Mouse (Mus musculus) embryo, embryonic 9.5 days (tissue): ENCODE data around the gene Sf3b4.

Source experiments
- DNase-seq: peaks from one replicate; pipeline ENCODE4 v3.0.0-alpha.2; 2017; ENCODE audit errors: extremely low spot score

Gene Sf3b4

DNA sequence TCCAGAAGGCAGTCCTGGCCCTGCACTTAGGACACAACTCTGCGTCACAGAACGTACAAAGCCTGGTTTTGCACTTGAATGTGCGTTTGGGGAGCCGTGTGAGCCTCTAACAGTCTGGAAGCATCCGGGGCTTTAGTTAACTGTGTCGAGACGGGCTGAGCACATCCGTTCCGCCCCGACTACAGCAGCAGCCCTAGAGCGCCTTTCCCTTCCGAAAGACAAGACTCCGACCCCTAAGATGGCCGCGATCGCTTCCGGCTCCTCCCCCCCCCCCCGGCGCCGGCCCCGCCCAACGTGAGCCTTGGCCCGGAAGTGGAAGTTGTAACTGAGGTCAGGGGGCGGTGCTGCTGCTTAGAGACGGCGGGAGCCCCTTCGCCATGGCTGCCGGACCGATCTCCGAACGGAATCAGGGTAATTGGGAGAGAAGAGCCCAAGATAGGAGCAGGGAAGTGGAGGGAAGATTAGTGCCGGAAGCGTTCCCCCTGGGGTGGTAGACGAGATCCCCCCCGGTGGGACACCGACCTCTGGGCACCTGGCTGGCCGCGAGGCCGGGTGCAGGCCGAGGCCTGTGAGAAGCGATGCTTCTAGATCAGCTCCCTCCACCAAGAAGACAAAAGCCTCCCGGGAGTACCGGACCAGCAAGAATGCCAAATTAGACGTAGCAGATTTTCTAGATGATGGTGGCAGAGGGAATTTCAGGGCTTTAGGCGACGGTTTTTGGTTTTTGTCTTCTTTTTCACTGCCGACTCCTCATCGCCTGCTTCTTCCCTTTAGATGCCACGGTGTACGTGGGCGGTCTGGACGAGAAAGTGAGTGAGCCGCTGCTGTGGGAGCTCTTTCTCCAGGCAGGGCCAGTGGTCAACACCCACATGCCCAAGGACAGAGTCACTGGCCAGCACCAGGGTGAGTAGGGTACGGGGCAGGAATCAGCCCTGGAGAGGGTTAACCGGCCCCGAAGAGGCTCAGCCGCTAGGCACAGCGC, at the start of gene Sf3b4:
TSS of gene Sf3b4 (plus strand) at position 136 of the 982 bp plus-strand sequence.
- DNase-seq, result peak; percentile 97

DNA sequence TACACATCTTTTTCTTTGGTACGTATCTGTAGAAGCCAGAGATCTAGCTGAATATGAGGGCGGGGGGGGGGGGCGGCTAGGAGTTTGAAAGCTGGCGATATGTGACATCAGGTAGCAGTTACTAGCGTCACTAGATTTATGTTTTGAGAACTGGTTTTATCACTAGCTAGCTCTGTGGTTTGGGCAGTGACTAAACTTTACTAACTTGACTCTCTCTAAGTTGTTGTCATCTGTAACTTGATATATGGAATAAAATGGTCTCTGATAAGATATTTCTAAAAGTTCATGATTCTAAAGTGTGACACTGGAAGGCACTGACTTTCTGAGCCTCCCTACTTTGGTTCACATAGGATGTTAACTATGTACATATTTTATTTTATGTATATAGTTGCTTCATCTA, 47.9 kb upstream of the Sf3b4 start:
- DNase-seq, result no peak

DNA sequence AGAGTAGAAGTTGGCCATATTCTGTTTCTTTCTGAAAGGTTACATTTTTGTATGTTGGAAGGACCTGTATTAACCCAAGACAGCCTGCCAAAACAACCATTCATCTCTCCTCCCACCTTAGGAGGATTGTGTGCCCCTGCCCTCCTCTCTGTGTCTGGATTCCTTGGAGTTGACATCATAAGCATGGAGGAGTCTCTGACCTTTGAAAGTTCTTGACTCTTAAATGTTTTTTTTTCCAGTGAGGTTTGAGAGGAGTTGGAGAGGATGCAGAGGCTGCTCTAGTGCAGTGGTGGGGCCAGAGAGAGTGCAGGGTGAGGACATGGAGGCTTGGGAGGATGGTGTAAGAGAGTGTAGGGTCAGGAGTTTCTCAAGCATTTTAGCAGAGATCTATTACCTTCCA, 44.0 kb upstream of the Sf3b4 start:
- DNase-seq, result no peak

- no peak for DNase-seq
Measured at GRCm38 (mm10) chr3:96132478-96132877, 39.7 kb upstream of the Sf3b4 start.

- no peak for DNase-seq
Measured at GRCm38 (mm10) chr3:96133327-96133905, 38.7 kb upstream of the Sf3b4 start.

- DNase-seq, result no peak
Measured at GRCm38 (mm10) chr3:96135011-96135410, 37.1 kb upstream of the Sf3b4 start.

GRCm38 (mm10) chr3:96147950-96148349, 24.2 kb upstream of the Sf3b4 start:
- DNase-seq, result peak; percentile 47

DNA sequence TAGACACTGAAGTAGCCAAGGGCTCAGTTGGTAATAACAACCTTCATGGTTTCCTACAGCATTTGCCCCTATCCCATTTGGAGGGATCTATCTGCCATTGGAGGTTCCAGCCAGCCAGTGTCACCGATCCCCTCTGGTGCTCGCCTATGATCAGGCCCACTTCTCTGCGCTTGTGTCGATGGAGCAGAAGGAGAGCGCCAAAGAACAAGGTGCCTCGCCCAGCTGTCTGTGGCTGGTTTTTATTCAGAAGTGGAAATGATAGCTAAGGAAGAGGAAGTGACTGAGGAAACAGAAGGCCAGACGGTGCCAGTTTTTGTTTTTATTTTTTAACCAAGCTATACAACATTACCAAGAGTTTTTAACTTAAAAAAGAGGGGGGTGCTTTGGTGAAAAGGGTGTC, 20.3 kb upstream of the Sf3b4 start:
- no peak for DNase-seq

GRCm38 (mm10) chr3:96152611-96153010, 19.5 kb upstream of the Sf3b4 start:
- DNase-seq, result no peak

DNA sequence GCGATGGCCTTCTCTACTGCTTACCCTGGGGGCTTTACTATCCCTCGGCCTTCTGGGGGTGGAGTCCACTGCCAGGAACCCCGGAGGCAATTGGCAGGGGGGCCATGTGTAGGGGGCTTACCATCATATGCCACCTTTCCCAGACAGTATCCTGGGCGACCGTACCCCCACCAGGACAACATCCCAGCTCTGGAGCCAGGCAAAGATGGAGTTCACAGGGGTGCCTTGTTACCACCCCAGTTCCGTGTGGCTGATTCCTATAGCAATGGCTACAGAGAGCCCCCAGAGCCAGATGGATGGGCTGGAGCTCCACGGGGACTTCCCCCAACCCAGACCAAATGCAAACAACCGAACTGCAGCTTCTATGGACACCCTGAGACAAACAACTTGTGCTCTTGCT, 16.6 kb upstream of the Sf3b4 start:
- no peak for DNase-seq

DNA sequence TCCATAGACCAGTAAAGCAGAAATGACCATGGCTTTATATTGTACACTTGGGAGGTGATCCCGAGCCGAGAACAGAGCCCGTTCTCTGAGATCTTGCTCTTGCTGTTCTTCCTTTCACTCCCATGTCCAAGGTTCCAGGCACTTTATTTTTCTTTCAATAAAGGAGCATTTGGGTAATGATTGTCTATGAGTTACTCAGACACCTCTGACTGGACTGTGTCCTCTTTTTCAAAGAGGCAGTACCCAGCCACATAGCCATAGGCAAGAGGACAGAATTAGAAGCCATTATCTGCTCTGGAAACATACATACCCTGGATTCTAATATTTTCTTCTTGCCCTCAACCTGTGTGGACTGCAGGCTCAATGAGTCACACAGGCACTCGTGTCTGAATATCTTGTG, 12.3 kb upstream of the Sf3b4 start:
- no peak for DNase-seq

DNA sequence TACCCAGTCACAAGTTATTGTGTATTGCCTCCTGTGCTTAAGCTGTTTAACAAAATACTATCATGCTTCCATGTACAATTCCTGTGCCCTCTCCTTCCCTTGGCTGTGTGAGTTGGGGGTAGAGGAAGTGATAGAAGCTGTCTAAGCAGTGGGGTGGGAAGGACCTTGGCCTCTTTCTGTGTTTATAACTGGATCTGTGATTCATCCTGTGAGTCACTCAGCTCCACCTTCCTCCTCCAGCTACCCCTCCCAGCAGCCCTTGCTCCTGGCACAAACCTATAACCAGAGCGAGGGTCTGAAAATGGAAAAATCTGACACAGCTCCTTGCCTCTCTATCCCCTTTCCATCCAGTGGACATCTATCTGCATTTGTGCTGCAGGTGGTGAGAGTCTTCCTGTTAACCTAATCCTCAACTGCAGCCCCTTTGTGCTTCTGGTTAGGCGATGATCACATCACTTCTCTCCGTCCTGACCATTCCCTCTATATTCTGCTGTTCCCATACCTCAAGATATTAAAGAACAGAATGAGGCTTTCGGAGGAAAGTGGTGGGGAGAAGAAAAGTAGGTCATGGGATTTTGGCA, 11.8 kb upstream of the Sf3b4 start:
- DNase-seq, result no peak

GRCm38 (mm10) chr3:96160803-96161516, 11.2 kb upstream of the Sf3b4 start:
- DNase-seq, result no peak

- DNase-seq, result no peak
Measured at GRCm38 (mm10) chr3:96161869-96162840, 10.0 kb upstream of the Sf3b4 start, which contains the start of gene Mtmr11. TSS of gene Mtmr11 (plus strand) at chr3:96162004.

DNA sequence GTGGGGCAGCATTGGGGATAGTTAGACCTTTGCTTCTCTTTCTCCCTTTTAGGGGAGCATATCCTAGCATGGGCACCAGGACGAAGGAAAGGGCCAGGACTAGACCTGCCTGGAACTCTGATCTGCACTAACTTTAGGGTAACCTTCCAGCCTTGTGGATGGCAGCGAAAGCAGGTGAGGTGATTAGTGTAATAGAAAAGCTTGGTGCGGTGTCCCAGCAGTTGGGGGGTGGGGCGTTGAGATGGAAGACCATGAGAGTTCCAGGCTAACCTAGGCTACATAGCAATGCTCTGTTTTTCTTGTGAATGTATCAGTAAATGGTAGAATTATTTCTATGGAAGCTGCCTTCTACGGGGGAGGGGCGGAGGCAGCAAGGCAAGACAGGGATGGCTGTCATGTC, 9.1 kb upstream of the Sf3b4 start:
- no peak for DNase-seq

DNA sequence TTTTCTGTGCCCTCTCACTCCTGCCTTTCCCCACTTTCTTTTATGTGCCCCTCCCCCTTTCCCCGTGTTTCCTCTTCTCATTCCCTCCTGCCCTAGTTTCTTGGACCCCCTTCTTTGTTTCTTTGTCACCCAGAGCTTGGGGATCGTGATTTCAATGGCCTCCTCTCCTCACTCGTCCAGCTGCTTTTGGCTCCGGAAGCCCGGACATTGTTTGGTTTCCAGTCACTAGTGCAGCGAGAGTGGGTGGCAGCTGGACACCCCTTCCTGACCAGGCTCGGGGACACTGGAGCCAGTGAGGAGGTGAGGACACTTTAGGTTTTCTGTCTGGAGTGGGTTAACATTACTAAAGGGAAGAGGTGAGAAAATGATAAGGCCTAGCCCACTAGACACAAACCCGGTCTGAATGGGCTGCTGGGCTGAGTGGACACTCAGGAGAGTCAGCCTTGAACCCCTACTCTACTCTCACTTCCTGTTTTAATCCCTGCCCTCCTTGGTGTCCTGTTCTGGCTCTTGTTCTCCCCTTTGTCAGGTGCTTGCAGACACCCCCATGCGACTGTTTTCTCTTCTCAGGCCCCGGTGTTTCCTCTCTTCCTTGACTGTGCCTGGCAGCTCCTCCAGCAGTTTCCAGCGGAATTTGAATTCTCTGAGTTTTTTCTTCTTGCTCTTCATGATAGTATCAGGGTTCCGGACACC, 3.5 kb upstream of the Sf3b4 start:
- DNase-seq, result no peak

DNA sequence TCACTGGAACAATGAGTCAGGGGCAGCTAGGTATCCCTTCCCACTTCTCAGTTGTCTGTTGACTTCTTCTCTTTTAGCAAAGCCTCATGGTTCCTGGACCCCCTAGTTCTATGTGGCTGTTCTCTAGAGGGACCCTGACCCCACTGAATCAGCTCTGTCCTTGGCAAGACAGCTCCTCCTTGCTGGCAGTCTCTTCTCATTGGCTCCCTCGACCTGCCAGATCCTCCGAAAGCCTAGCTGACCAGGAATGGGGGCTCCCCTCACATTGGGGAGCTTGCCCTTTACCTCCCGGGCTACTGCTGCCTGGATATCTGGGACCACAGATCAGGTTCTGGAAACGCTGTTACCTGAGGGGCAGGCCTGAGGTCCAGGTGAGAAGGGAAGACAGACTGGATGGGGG, 1.9 kb upstream of the Sf3b4 start:
- no peak for DNase-seq

GRCm38 (mm10) chr3:96170976-96171545, 1.1 kb upstream of the Sf3b4 start:
- no peak for DNase-seq

DNA sequence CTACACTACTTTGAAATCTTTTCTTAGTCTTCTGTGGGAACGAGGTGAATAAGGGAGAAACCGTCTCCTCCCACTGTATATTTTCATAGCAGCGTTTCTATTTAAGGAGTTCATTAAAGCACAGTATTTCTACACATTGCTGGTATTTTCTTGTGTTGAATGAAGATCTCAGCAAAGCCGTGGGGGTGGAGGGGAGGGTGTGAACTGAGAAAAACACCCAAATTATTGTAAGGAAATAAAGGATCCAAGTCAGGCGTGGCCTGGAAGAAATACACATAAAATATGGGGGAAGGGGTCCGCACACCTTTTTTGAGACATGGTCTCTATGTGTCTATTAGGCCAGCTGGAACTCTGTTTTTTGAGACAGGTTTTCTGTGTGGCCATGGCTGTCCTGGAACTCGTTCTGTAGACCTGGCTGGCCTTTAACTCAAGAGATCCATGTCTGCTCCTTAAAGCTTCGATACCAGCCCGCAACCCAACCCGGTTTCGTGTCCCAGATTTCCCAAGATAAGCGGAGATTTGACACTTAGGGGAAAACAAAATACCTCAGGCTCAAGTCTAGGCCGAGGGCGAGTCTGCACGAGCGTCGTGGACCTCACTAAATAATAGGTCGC, 442 bp upstream of the Sf3b4 start:
- DNase-seq, result no peak

DNA sequence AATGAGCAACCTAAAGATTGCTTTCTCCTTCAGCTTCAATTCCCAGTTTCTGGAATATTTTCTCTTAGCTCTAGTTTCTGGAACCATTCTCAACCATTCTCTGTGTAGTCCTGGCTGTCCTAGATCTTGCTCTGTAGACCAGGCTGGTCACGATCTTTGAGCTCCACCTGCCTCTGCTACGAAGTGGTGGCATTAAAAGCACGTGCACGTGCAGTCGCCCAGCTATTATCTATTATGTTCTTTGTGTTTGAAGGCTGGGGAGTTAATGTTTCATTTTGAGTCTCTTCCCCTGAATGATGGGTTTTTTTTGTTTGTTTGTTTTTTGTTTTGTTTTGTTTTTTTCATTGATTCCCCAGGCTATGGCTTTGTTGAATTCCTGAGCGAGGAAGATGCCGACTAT, 1.1 kb downstream of the Sf3b4 start:
- DNase-seq, result no peak
